Mouse (Mus musculus): Measurements from ENCODE around the gene Clic4. TPM values are rescaled to one million over a fixed set of nuclear protein-coding genes. Genes with fewer than 3 reads are reported as not detected.

Clic4 gene
- polyA plus RNA-seq, 1 experiment from 2014 or later = 74.1 TPM

- Histone ChIP-seq H3K9ac (ENCODE audit: low read length) (no peak overlapping the region), H3K27ac (ENCODE audit: low read depth, low read length) (no peak overlapping the region), H3K4me3 (ENCODE audit: low read depth, low read length) (no peak overlapping the region), H3K9me3 (replicated peaks; ENCODE audit: control insufficient read depth, low read length) (no peaks in the 10 kb centered on the region), H3K27me3 (replicated peaks; ENCODE audit: control insufficient read depth, insufficient read depth, low read length) (no peaks in the 10 kb centered on the region), H3K4me2 (ENCODE audit: low read length) (no peak overlapping the region), H3K4me1 (ENCODE audit: control insufficient read depth, insufficient read depth, low read length) (peaks cover 9% of the 10 kb centered on the region), H3K36me3 (ENCODE audit: control insufficient read depth, insufficient read depth, low read length) (0 out of 2 replicates have a peak, but pooled peaks cover 9% of the 10 kb centered on the region)
- peak; percentile 26 for DNase-seq (ENCODE audit: low spot score)
- WGBS = 71% methylated on average over 3 of the region's 3 CpGs
- ATAC-seq = no peak
Observed at GRCm38 (mm10) chr4:135240329-135240728, 32.3 kb downstream of the Clic4 start.

- WGBS = 87% methylated on average over 13 of the region's 13 CpGs
- H3K4me2 ChIP-seq (ENCODE audit: low read length) = no peak overlapping the region
- ATAC-seq (no peak), DNase-seq (ENCODE audit: low spot score) (no peak)
- no peak overlapping the region for H3K27ac ChIP-seq (ENCODE audit: low read depth, low read length)
- H3K4me3 ChIP-seq (ENCODE audit: low read depth, low read length) = no peak overlapping the region
- no peaks in the 10 kb centered on the region for H3K9me3 ChIP-seq (replicated peaks; ENCODE audit: control insufficient read depth, low read length)
- no peak overlapping the region for H3K9ac ChIP-seq (ENCODE audit: low read length)
- H3K27me3 ChIP-seq (replicated peaks; ENCODE audit: control insufficient read depth, insufficient read depth, low read length) = no peaks in the 10 kb centered on the region
- peaks cover 9% of the 10 kb centered on the region for H3K4me1 ChIP-seq (ENCODE audit: control insufficient read depth, insufficient read depth, low read length)
- 0 out of 2 replicates have a peak, but pooled peaks cover 9% of the 10 kb centered on the region for H3K36me3 ChIP-seq (ENCODE audit: control insufficient read depth, insufficient read depth, low read length)
Observed at GRCm38 (mm10) chr4:135238706-135239510, 33.7 kb downstream of the Clic4 start.

- Histone ChIP-seq H3K27ac (ENCODE audit: low read depth, low read length) (no peak overlapping the region), H3K9ac (ENCODE audit: low read length) (no peak overlapping the region), H3K9me3 (replicated peaks; ENCODE audit: control insufficient read depth, low read length) (no peaks in the 10 kb centered on the region), H3K36me3 (ENCODE audit: control insufficient read depth, insufficient read depth, low read length) (0 out of 2 replicates have a peak, but pooled peaks cover 9% of the 10 kb centered on the region), H3K4me2 (ENCODE audit: low read length) (no peak overlapping the region), H3K4me1 (ENCODE audit: control insufficient read depth, insufficient read depth, low read length) (peaks cover 9% of the 10 kb centered on the region), H3K4me3 (ENCODE audit: low read depth, low read length) (no peak overlapping the region), H3K27me3 (replicated peaks; ENCODE audit: control insufficient read depth, insufficient read depth, low read length) (no peaks in the 10 kb centered on the region)
- 95% methylated on average over 4 of the region's 4 CpGs for WGBS
- no peak for DNase-seq (ENCODE audit: low spot score)
- no peak for ATAC-seq
Observed at GRCm38 (mm10) chr4:135236658-135237057, 36.0 kb downstream of the Clic4 start.

- no peak for ATAC-seq
- no peak overlapping the region for H3K4me2 ChIP-seq (ENCODE audit: low read length)
- 66% methylated on average over 8 of the region's 8 CpGs for WGBS
Observed at GRCm38 (mm10) chr4:135235546-135235945, 37.1 kb downstream of the Clic4 start.

GRCm38 (mm10) chr4:135232563-135232962 lies 40.1 kb downstream of the Clic4 start:
- 0 out of 2 replicates have a peak, but pooled peaks cover 5% of the 10 kb centered on the region for H3K4me1 ChIP-seq (ENCODE audit: control insufficient read depth, insufficient read depth, low read length)
- H3K4me3 ChIP-seq (ENCODE audit: low read depth, low read length) = no peak overlapping the region
- no peaks in the 10 kb centered on the region for H3K27me3 ChIP-seq (replicated peaks; ENCODE audit: control insufficient read depth, insufficient read depth, low read length)
- no peak overlapping the region for H3K9ac ChIP-seq (ENCODE audit: low read length)
- H3K36me3 ChIP-seq (ENCODE audit: control insufficient read depth, insufficient read depth, low read length) = 0 out of 2 replicates have a peak, but pooled peaks cover 6% of the 10 kb centered on the region
- no peak overlapping the region for H3K27ac ChIP-seq (ENCODE audit: low read depth, low read length)
- 92% methylated on average over 5 of the region's 5 CpGs for WGBS
- ATAC-seq = no peak
- DNase-seq (ENCODE audit: low spot score) = no peak
- H3K9me3 ChIP-seq (replicated peaks; ENCODE audit: control insufficient read depth, low read length) = no peaks in the 10 kb centered on the region
- no peak overlapping the region for H3K4me2 ChIP-seq (ENCODE audit: low read length)

More at GRCm38 (mm10) chr4:135235546-135235945, 37.1 kb downstream of the Clic4 start:
- no peak overlapping the region for H3K9ac ChIP-seq (ENCODE audit: low read length)
- DNase-seq (ENCODE audit: low spot score) = no peak
- no peaks in the 10 kb centered on the region for H3K27me3 ChIP-seq (replicated peaks; ENCODE audit: control insufficient read depth, insufficient read depth, low read length)
- peaks cover 10% of the 10 kb centered on the region; the same call in 1 of the 2 replicates for H3K4me1 ChIP-seq (ENCODE audit: control insufficient read depth, insufficient read depth, low read length)
- H3K36me3 ChIP-seq (ENCODE audit: control insufficient read depth, insufficient read depth, low read length) = 0 out of 2 replicates have a peak, but pooled peaks cover 9% of the 10 kb centered on the region
- no peak overlapping the region for H3K4me3 ChIP-seq (ENCODE audit: low read depth, low read length)
- no peak overlapping the region for H3K27ac ChIP-seq (ENCODE audit: low read depth, low read length)
- H3K9me3 ChIP-seq (replicated peaks; ENCODE audit: control insufficient read depth, low read length) = no peaks in the 10 kb centered on the region

- Histone ChIP-seq H3K36me3 (ENCODE audit: control insufficient read depth, insufficient read depth, low read length) (no peaks in the 10 kb centered on the region), H3K4me2 (ENCODE audit: low read length) (no peak overlapping the region), H3K4me3 (ENCODE audit: low read depth, low read length) (no peak overlapping the region), H3K4me1 (ENCODE audit: control insufficient read depth, insufficient read depth, low read length) (0 out of 2 replicates have a peak, but pooled peaks cover 5% of the 10 kb centered on the region), H3K27me3 (replicated peaks; ENCODE audit: control insufficient read depth, insufficient read depth, low read length) (no peaks in the 10 kb centered on the region), H3K27ac (ENCODE audit: low read depth, low read length) (peak overlapping the region; percentile 78; the same call in 1 of the 2 replicates), H3K9me3 (replicated peaks; ENCODE audit: control insufficient read depth, low read length) (no peaks in the 10 kb centered on the region), H3K9ac (ENCODE audit: low read length) (no peak overlapping the region)
- 77% methylated on average over 5 of the region's 5 CpGs for WGBS
- ATAC-seq (no peak), DNase-seq (ENCODE audit: low spot score) (no peak)
Observed at GRCm38 (mm10) chr4:135231543-135231942, 41.1 kb downstream of the Clic4 start.

- WGBS = 58% methylated on average over 3 of the region's 3 CpGs
- peak; percentile 36 for DNase-seq (ENCODE audit: low spot score)
- Histone ChIP-seq H3K9ac (ENCODE audit: low read length) (0 out of 2 replicates have a peak overlapping the region, but pooled peaks have one; percentile 21), H3K4me1 (ENCODE audit: control insufficient read depth, insufficient read depth, low read length) (0 out of 2 replicates have a peak, but pooled peaks cover 5% of the 10 kb centered on the region), H3K9me3 (replicated peaks; ENCODE audit: control insufficient read depth, low read length) (no peaks in the 10 kb centered on the region), H3K4me2 (ENCODE audit: low read length) (no peak overlapping the region), H3K27me3 (replicated peaks; ENCODE audit: control insufficient read depth, insufficient read depth, low read length) (no peaks in the 10 kb centered on the region), H3K4me3 (ENCODE audit: low read depth, low read length) (no peak overlapping the region), H3K36me3 (ENCODE audit: control insufficient read depth, insufficient read depth, low read length) (no peaks in the 10 kb centered on the region; the same call in 1 of the 2 replicates), H3K27ac (ENCODE audit: low read depth, low read length) (peak overlapping the region; percentile 78)
- no peak for ATAC-seq
Observed at GRCm38 (mm10) chr4:135231136-135231535, 41.5 kb downstream of the Clic4 start.

- Histone ChIP-seq H3K9ac (ENCODE audit: low read length) (0 out of 2 replicates have a peak overlapping the region, but pooled peaks have one; percentile 21), H3K9me3 (replicated peaks; ENCODE audit: control insufficient read depth, low read length) (no peaks in the 10 kb centered on the region), H3K36me3 (ENCODE audit: control insufficient read depth, insufficient read depth, low read length) (peaks cover 5% of the 10 kb centered on the region; the same call in 1 of the 2 replicates), H3K27ac (ENCODE audit: low read depth, low read length) (peak overlapping the region; percentile 78), H3K4me3 (ENCODE audit: low read depth, low read length) (no peak overlapping the region), H3K4me2 (ENCODE audit: low read length) (no peak overlapping the region), H3K27me3 (replicated peaks; ENCODE audit: control insufficient read depth, insufficient read depth, low read length) (no peaks in the 10 kb centered on the region), H3K4me1 (ENCODE audit: control insufficient read depth, insufficient read depth, low read length) (0 out of 2 replicates have a peak, but pooled peaks cover 5% of the 10 kb centered on the region)
- 45% methylated on average over 5 of the region's 5 CpGs for WGBS
- DNase-seq (ENCODE audit: low spot score) = peak; percentile 64
- ATAC-seq = no peak
Observed at GRCm38 (mm10) chr4:135230661-135231060, 42.0 kb downstream of the Clic4 start.

- 73% methylated on average over 4 of the region's 4 CpGs for WGBS
- H3K27ac ChIP-seq (ENCODE audit: low read depth, low read length) = 0 out of 2 replicates have a peak overlapping the region, but pooled peaks have one; percentile 23
- DNase-seq (ENCODE audit: low spot score) (no peak), ATAC-seq (no peak)
- H3K4me3 ChIP-seq (ENCODE audit: low read depth, low read length) = no peak overlapping the region
- H3K4me1 ChIP-seq (ENCODE audit: control insufficient read depth, insufficient read depth, low read length) = 0 out of 2 replicates have a peak, but pooled peaks cover 5% of the 10 kb centered on the region
- no peak overlapping the region for H3K4me2 ChIP-seq (ENCODE audit: low read length)
- no peaks in the 10 kb centered on the region for H3K27me3 ChIP-seq (replicated peaks; ENCODE audit: control insufficient read depth, insufficient read depth, low read length)
- no peaks in the 10 kb centered on the region for H3K9me3 ChIP-seq (replicated peaks; ENCODE audit: control insufficient read depth, low read length)
- H3K36me3 ChIP-seq (ENCODE audit: control insufficient read depth, insufficient read depth, low read length) = peaks cover 5% of the 10 kb centered on the region; the same call in 1 of the 2 replicates
- H3K9ac ChIP-seq (ENCODE audit: low read length) = no peak overlapping the region
Observed at GRCm38 (mm10) chr4:135229871-135230270, 42.7 kb downstream of the Clic4 start.

All from forebrain, embryonic 14.5 days (tissue).